Mouse (Mus musculus): Measurements from ENCODE around the gene Ogdhl. TPM values are rescaled to one million over a fixed set of nuclear protein-coding genes. Genes with fewer than 3 reads are reported as not detected.

Gene Ogdhl
- total RNA-seq, 2 experiments from 2014 or later: 0.42 to 0.89 TPM

- intact Hi-C loops (cut with DNase I): no loop called here
Measured at GRCm38 (mm10) chr14:32379395-32380098, 57.7 kb downstream of the Ogdhl start.

GRCm38 (mm10) chr14:32380099-32380480 is 58.3 kb downstream of the Ogdhl start:
- DNase-seq: no peak
- intact Hi-C loops (cut with DNase I): no loop called here

More at GRCm38 (mm10) chr14:32379395-32380098, 57.7 kb downstream of the Ogdhl start:
- DNase-seq: no peak

GRCm38 (mm10) chr14:32381066-32381465 is 59.2 kb downstream of the Ogdhl start:
- no peak for DNase-seq
- intact Hi-C loops (cut with DNase I): no loop called here

- DNase-seq: no peak
- intact Hi-C loops (cut with DNase I): no loop called here
Measured at GRCm38 (mm10) chr14:32381619-32382018, 59.8 kb downstream of the Ogdhl start.

- no peak for DNase-seq
- intact Hi-C loops (cut with DNase I): no loop called here
Measured at GRCm38 (mm10) chr14:32388196-32388595, 66.4 kb downstream of the Ogdhl start, which contains the start of gene 1700024G13Rik. 1700024G13Rik (minus strand) TSS chr14:32388391.

Other genes starting within 250 kb of the Ogdhl start
- gene Oxnad1, start 236.6 kb upstream of the Ogdhl start, total RNA-seq (2021): 10 to 100 TPM; 20.3 to 23.7 TPM
- gene Dph3, start 236.3 kb upstream of the Ogdhl start, total RNA-seq (2021): 100 to 1,000 TPM; 107 to 111 TPM
- gene Msmb, start 180.0 kb upstream of the Ogdhl start, total RNA-seq (2021): not detected
- 10 to 100 TPM; 55.2 to 61.5 TPM for gene Ncoa4, start 162.2 kb upstream of the Ogdhl start, total RNA-seq (2021)
- 100 to 1,000 TPM; 198 to 210 TPM for gene Timm23, start 120.1 kb upstream of the Ogdhl start, total RNA-seq (2021)
- 10 to 100 TPM; 17.1 to 19.9 TPM for gene Parg, start 120.1 kb upstream of the Ogdhl start, total RNA-seq (2021)
- not detected for gene 1700024G13Rik, start 66.4 kb downstream of the Ogdhl start, total RNA-seq (2021)
- not detected for gene Slc18a3, start 142.8 kb downstream of the Ogdhl start, total RNA-seq (2021)
- not detected for gene Chat, start 144.0 kb downstream of the Ogdhl start, total RNA-seq (2021)
- gene Ercc6, start 191.5 kb downstream of the Ogdhl start, total RNA-seq (2021): 1 to 10 TPM; 3.8 to 4.5 TPM

Measured in gastrocnemius, postnatal 36 days (tissue).